Mouse (Mus musculus) olfactory bulb, adult 2 months (tissue): ENCODE measurements at regions not wholly inside any gene's neighbourhood (a gene's known extent, or its start where the extent isn't known, plus 50 kb on each side); places are given as distances from the start of the nearest gene placed in this dataset.
A peak's percentile ranks its signal among the peaks of the same experiment; 100 is the strongest.
"Not testable (repeated sequence)": the region's sequence is repeated elsewhere in the genome, so short reads cannot be mapped to it uniquely, and the experiment has no call there.

Experiments used
- H3K27ac ChIP-seq: fragments of 200-500 bp; 2 replicates; pipeline ENCODE4 v1.5.1; 2012; ENCODE audit warnings: low read depth, low read length; ENCODE audit not compliant: insufficient read depth
- H3K4me1 ChIP-seq: fragments of 200-500 bp; 2 replicates; pipeline ENCODE4 v1.6.1; 2012; ENCODE audit warnings: low read length; ENCODE audit not compliant: control insufficient read depth, insufficient read depth
- H3K4me3 ChIP-seq: fragments of 200-500 bp; 2 replicates; pipeline ENCODE4 v1.5.1; 2012; ENCODE audit warnings: mild to moderate bottlenecking, low read depth, low read length, moderate library complexity; ENCODE audit not compliant: insufficient read depth
- WGBS: fragments of 180-500 bp; shearing (Covaris S2); methylation state at CpG from one replicate; pipeline ENCODE4 v1.1.7; 2018; 5-methylcytosine and 5-hydroxymethylcytosine counted together

DNA sequence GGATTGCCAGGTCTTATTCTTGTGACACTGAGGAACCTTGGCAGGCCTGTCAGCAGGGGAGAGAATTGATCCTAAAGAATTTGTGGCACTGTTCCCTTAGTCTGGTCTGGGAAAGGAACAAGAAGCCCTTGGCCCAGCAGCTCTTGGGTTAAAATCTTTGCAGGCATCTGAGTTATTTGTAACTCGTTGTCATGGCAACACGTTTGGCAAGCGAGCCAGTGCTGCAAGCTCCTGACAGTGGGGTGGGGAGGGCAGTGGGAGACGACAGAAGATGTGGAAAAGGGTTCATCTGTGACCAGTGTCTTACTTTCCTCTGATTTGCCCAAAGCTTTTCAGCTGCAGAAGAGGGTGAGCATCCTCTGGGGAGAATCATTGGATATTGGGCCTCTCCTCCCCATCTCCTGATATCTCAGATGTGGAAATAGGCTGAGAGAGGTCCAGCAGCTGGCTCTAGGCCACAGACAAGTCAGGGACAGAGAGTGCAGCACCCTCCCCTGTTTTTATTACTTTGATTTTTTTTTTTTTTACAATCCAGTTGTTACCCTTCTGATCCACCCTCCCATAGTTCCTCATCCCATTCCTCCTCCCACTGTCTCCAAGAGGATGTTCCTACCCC, 92.4 kb upstream of the Huwe1 start:
- not testable (repeated sequence) for H3K4me3 ChIP-seq, H3K4me1 ChIP-seq
- peak overlapping the region; percentile 67 for H3K27ac ChIP-seq
- 10% methylated on average over 4 of the region's 4 CpGs for whole genome bisulfite sequencing
